Mouse (Mus musculus) cerebellum, adult 18-20 months (tissue): ENCODE measurements around the gene Calm3.

Experiments
- DNase-seq, 2 experiments: peaks; one replicate each; pipeline ENCODE4 v3.0.0; 2021

Gene Calm3

GRCm38 (mm10) chr7:16885905-16886304 lies 38.0 kb downstream of the Calm3 start:
- DNase-seq: no peak

DNA sequence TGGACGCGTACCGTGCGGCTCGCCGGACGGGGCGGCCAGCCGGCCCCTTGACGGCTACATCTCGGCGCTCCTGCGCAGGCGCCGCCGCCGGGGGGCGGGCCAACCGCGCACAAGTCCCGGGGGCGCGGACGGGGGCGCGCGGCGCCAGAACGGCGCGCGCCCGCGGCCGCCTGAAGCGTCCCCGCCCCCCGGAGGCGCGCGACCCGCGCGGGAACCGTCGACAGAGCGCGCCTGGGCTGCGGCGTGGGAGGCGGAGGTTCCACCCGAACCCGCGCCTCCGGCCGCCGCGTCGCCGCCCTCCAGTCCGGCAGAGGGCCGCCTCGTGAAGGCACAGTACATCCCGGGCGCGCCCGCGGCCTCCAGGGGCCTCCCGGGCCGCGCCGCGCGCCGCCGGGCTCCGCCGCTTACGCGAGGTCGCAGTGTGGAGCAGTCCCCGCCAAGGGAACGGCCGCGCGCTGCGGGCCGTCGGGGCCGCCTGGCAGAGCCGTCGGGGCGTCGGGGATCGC lies 38.6 kb downstream of the Calm3 start:
- no peak for DNase-seq

- no peak for DNase-seq
Measured at GRCm38 (mm10) chr7:16884334-16884733, 39.6 kb downstream of the Calm3 start.

GRCm38 (mm10) chr7:16883162-16883561 lies 40.8 kb downstream of the Calm3 start:
- DNase-seq: no peak

DNA sequence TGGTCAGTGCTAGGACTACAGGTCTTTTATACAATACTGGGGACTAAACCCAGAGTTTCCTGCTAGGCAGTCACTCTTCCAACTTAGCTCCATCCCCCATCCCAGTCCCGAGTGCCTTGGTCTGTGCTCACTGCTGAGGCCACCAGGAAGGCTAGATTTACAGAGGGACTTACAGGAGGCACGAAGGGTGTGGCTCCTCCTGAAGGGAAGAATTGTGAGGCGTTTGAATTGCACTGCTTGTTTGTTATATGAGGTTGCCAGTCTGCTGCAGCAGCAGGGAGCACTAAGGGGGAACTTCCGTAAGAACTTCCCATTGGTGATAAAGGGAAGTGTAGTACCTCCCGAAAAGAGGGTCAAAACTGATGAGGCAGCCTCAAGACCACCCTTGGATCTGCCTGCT lies 43.3 kb downstream of the Calm3 start:
- no peak for DNase-seq

DNA sequence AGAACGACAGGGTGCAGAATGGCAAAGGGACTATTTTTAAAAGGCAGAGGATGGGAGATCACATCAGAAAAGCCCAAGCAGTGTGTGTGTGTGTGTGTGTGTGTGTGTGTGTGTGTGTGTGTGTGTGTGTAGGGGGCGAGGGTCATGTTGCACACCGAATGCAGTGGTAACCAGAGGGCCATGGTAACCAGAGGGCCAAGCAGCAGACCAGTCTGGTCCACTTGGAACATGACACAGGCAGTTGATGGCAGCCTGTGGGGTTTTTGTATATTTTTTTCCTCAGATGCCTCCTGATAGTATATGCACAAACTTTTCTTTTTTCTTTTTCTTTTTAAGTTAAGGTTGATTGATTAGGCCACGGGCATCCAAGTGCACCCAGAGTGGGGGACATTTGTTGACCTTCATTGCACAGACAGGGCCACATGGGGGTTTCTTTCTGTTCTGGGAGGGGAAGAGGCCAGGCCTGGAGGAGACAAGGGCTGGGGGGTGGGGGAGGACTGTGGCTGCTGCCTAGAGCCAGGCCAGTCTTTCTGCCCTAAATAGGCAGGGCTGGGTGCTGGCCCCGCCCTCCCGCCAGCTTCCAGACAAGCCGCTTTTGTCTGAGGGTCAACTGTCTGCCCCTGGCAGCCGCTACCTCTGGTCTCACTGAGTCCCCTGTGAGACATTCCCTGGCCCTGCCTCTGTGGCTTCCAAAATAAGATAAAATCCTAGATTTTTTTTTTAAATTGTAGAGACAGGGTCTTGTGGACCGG lies 43.9 kb downstream of the Calm3 start:
- no peak for DNase-seq

DNA sequence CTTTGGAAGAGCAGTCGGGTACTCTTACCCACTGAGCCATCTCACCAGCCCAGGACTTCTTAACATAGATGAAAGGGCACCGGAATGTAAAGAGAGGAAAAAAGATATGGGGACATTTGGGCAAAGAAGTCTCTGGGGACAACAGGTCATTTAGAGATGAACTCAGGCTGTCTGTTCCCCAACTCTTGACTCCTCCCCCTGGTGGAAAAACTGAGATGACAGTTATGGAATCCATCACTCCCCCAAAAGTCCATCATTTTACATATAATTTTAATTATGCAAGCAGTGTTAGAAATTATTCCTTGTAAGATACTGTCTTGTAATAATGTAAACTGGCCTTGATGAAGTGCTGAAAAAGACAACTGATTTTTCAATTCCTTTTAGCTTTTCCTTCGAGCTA lies 46.2 kb downstream of the Calm3 start:
- no peak for DNase-seq

- peak; percentile 48 to 49 for DNase-seq
Measured at GRCm38 (mm10) chr7:16876608-16877007, 47.3 kb downstream of the Calm3 start.

DNA sequence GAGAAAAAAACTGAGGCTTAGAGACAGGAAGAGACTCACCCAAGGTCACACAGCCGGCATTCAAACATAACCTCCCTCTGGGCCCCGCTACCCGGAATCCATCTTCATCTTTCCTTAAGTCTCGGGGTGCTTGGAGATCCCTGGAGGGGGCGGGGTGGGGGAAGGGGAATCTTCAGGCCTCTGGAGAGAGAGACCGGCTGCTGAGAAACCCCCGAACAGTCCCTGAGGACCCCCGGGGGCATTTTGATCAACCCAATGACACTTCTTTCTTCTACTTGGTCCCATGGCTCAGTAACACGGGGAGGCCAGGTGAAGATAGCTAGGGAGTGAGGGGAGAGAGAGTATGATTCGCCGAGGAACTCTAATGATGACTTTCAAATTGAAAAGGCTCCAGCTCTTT lies 47.9 kb downstream of the Calm3 start:
- no peak for DNase-seq

DNA sequence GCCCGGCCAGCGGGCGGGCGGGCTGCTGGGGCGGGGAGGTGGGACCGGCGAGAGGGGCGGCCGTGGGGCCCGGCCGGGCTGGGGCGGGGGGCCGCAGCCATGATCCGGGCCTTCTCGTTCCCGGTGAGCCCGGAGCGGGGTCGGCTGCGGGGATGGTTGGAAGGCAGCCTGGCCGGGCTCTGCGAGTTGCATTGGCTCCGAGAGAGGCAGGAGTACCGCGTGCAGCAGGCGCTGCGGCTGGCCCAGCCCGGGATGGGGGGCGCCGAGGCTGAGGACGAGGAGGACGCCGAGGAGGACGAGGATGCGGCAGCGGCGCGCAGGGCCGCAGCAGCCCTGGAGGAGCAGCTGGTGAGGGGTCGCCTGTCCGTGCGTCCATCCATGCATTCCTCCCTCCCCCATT lies 48.6 kb downstream of the Calm3 start:
- DNase-seq: no peak

GRCm38 (mm10) chr7:16875310-16875325 lies 48.8 kb downstream of the Calm3 start, which contains the start of gene Dact3:
Dact3 (plus strand) TSS chr7:16875317.
- no peak for DNase-seq

- DNase-seq: peak; percentile 99 to 100
Measured at GRCm38 (mm10) chr7:16874756-16875309, 49.1 kb downstream of the Calm3 start.

DNA sequence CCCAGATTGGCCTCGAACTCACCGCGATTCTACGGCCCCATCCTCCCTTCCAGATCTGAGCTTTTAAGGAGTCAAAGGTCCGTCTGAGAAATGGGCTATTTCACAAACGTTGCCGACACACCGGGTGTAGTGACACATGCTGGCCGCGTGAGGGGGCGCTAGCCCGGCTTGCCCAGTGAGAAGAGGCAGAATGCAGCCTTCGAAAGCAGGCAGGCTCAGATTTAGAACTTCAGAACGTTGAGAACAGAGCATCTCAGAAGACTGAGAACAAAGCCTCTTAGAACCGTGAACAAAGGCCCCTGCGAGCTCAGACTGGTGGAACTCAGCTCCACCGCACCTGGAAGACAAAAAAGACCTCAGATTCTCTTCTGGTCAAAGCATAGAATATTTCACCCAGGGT lies 49.7 kb downstream of the Calm3 start:
- DNase-seq: peak; percentile 82 to 87

DNA sequence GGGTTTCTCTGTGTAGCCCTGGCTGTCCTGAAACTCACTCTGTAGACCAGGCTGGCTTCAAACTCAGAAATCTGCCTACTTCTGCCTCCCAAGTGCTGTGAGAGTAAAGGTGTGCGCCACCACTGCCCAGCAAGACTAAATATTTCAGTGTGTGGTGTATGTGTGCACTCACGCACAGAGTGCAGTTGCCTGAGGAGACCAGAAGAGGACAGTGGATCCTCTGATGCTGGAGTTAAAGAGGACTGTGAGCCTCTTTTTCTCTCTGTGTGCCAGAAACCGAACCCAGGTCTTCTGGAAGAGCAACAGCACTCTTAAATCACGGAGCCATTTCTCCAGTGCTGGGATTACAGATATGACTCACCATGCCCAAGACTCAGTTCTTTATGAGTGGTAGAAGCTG lies 50.5 kb downstream of the Calm3 start:
- DNase-seq: no peak

GRCm38 (mm10) chr7:16872478-16872877 lies 51.4 kb downstream of the Calm3 start:
- no peak for DNase-seq

GRCm38 (mm10) chr7:16871600-16871999 lies 52.3 kb downstream of the Calm3 start:
- no peak for DNase-seq

GRCm38 (mm10) chr7:16869497-16869896 lies 54.4 kb downstream of the Calm3 start:
- DNase-seq: peak; percentile 85 to 98

DNA sequence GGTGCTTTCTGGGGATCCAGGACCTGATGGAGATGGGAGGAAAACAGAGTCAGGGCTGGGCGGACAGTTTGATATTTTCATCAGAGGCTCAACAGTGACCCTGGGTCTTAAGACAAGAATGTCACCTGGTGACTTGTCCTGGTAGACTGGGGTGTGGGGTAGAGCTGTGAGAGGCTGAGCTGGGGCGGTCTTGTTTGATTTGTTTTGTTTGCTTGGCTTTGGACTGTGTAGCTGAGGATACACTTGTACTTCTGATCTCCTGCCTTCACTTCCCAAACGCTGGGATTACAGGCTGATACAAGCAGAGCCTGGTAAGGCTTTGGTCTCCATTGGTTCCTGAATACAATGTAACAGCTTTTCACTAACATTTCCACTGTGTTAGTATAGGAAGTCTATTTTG lies 56.4 kb downstream of the Calm3 start:
- DNase-seq: no peak
